Mouse (Mus musculus) spleen, adult 2 months (tissue): Measurements from ENCODE around the gene Gm13030.
"Not testable (repeated sequence)": the region's sequence is repeated elsewhere in the genome, so short reads cannot be mapped to it uniquely, and the experiment has no call there.

Experiments used
- CTCF ChIP-seq: fragments of 200-500 bp; IDR thresholded peaks from 2 replicates; pipeline ENCODE4 v1.5.1; 2011; ENCODE audit warnings: mild to moderate bottlenecking, inconsistent platforms; ENCODE audit not compliant: insufficient read depth, insufficient read length, insufficient replicate concordance; ENCODE audit errors: extremely low read depth
- POLR2A ChIP-seq: fragments of 200-500 bp; IDR thresholded peaks from 2 replicates; pipeline ENCODE4 v1.6.1; 2011; ENCODE audit warnings: low read depth, low read length, inconsistent platforms

DNA sequence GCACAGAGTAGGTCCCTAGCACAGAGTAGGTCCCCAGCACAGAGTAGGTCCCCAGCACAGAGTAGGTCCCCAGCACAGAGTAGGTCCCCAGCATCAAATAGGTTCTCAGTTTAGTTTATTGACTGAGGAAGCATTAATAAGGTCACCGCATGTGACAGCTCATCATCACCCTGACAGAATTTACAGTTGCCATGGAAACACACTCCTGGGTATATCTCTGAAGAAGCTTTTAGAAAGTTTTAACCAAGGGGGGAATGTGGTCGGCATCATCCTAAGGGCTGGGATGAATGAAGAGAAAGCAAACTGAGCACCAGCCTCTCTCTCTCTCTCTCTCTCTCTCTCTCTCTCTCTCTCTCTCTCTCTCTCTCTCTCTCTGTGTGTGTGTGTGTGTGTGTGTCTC lies 1.5 kb upstream of the Gm13030 start:
- TF ChIP-seq CTCF, POLR2A: not testable (repeated sequence)
